Mouse (Mus musculus) heart, embryonic 15.5 days (tissue): ENCODE data around the gene Hoxa6. TPM values are rescaled to one million over a fixed set of nuclear protein-coding genes. Genes with fewer than 3 reads are reported as not detected.

ENCODE experiments used
- ATAC-seq: fragments of 200-750 bp; cut with Nextera tagmentation; replicated peaks from 2 replicates; pipeline ENCODE4 v1.8.0; 2017; ENCODE audit warnings: low read depth, moderate TSS enrichment; ENCODE audit not compliant: insufficient number of reproducible peaks, insufficient read depth, low FRiP score
- H3K27ac ChIP-seq: fragments of 300-500 bp; sonication (generic); 2 replicates; pipeline ENCODE4 v1.5.1; 2015; ENCODE audit warnings: mild to moderate bottlenecking, inconsistent platforms
- H3K27me3 ChIP-seq: fragments of 300-500 bp; sonication (generic); 2 replicates; pipeline ENCODE4 v1.6.1; 2015; ENCODE audit warnings: inconsistent platforms
- H3K36me3 ChIP-seq: fragments of 300-500 bp; sonication (generic); 2 replicates; pipeline ENCODE4 v1.6.1; 2015; ENCODE audit warnings: mild to moderate bottlenecking, inconsistent platforms
- H3K4me1 ChIP-seq: fragments of 300-500 bp; sonication (generic); replicated peaks from 2 replicates; pipeline ENCODE4 v1.6.1; 2015; ENCODE audit warnings: inconsistent platforms
- H3K4me2 ChIP-seq: fragments of 300-500 bp; sonication (generic); 2 replicates; pipeline ENCODE4 v1.6.1; 2015; ENCODE audit warnings: inconsistent platforms, mild to moderate bottlenecking, moderate library complexity
- H3K4me3 ChIP-seq: fragments of 300-500 bp; sonication (generic); 2 replicates; pipeline ENCODE4 v1.5.1; 2015; ENCODE audit warnings: mild to moderate bottlenecking, inconsistent platforms
- H3K9ac ChIP-seq: fragments of 300-500 bp; sonication (generic); 2 replicates; pipeline ENCODE4 v1.6.1; 2015; ENCODE audit warnings: mild to moderate bottlenecking, inconsistent platforms
- H3K9me3 ChIP-seq: fragments of 300-500 bp; sonication (generic); replicated peaks from 2 replicates; pipeline ENCODE4 v1.6.1; 2016; ENCODE audit warnings: inconsistent platforms
- WGBS: fragments of 180-500 bp; shearing (Covaris S2); methylation state at CpG from one replicate; pipeline ENCODE4 v1.1.7; 2015; ENCODE audit warnings: mixed read lengths; 5-methylcytosine and 5-hydroxymethylcytosine counted together
- polyA plus RNA-seq: library from polyadenylated mRNA; unstranded; fragments of >200 nt; fragmentation: Nextera tagmentation; extraction: Ambion mirVana; gene quantifications from 2 replicates; pipeline ENCODE4 v1.2.1, GENCODE M21; 2015

The Hoxa6 gene
- polyA plus RNA-seq, 1 experiment from 2014 or later: not detected

DNA sequence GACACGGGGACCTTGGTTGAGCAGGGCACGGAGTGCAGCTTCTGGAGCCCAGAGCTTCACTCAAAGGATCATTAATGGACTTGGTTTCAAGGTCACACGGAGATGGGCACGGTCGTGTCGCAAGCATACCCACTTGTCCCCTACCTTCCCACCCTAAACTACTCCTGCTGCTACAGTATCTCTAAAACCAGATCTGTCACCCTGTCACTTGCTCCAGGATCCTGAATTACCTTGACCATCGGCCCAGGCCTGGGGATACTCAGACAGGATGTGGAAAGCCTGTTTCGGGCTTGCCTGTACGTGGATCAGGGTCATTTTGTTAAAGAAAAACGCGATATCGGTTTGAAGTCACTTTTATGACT lies 1.1 kb upstream of the Hoxa6 start:
- Histone ChIP-seq H3K9ac (no peak overlapping the region), H3K4me2 (no peak overlapping the region)

DNA sequence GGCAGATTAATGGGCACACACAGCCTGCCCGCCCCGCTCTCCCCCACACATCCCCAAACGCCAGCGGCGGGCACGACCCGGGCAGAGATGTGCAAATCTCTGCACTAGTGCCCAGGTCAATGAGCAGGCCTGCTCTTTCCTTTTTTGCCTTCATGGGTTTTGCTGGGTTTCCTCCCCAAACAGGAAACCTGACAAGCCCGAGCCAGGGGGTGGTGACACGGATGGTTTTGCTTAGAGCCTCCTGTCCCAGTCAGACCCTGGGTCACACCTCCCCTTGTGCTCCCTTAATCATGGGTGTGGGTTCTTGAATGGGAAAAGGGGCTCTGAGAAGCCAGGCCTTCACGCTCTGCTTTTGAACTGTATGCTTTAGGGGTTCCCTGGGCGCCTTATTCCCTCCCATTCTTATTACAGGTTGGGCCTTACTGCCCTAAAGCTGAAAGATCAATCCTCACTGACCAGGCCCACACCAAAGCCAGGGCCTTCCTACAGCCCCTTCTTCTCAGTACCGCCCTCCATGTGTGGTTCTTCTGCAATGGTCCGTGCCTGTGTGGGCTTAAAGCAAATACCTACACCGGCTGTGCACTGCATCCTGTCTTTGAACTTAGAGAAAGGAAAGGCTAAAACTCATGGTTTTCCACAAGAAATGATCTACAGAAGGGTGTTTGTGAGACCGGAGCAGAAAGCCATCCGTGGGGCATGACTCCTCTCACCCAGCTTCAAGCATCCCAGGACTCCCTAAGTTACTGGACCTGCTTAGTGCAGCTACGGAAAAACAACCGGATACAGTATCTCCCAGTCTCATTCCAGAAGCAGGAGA lies 554 bp upstream of the Hoxa6 start:
- Histone ChIP-seq H3K27ac (no peak overlapping the region), H3K9ac (no peak overlapping the region), H3K27me3 (peaks cover 99% of the 10 kb centered on the region), H3K9me3 (no peaks in the 10 kb centered on the region), H3K4me2 (peak overlapping the region; percentile 49), H3K36me3 (no peaks in the 10 kb centered on the region), H3K4me1 (peaks cover 35% of the 10 kb centered on the region), H3K4me3 (peak overlapping the region; percentile 33)
- ATAC-seq: no peak
- 14% methylated on average over 18 of the region's 18 CpGs for WGBS

More for the DNA sequence above, 1.1 kb upstream of the Hoxa6 start:
- Histone ChIP-seq H3K9me3 (no peaks in the 10 kb centered on the region), H3K4me1 (peaks cover 29% of the 10 kb centered on the region), H3K4me3 (no peak overlapping the region), H3K36me3 (no peaks in the 10 kb centered on the region), H3K27me3 (peaks cover 99% of the 10 kb centered on the region), H3K27ac (no peak overlapping the region)
- ATAC-seq: no peak
- 20% methylated on average over 12 of the region's 12 CpGs for WGBS

DNA sequence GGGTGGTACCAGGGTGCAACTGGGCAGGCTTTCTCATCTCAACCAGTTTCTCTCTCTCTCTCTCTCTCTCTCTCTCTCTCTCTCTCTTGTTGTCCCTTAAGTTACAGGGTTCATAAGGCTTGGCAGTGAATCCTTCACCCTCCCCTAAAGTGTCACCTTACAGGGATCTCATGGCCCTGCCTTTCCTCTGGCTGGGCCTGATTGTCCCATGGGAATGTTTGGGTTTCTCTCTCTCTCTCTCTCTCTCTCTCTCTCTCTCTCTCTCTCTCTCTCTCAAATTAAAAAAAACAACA lies 892 bp downstream of the Hoxa6 start:
- H3K4me2 ChIP-seq: no peak overlapping the region
- no peaks in the 10 kb centered on the region for H3K9me3 ChIP-seq
- ATAC-seq: no peak
- no peaks in the 10 kb centered on the region for H3K36me3 ChIP-seq
- no peak overlapping the region for H3K4me3 ChIP-seq
- H3K4me1 ChIP-seq: peaks cover 36% of the 10 kb centered on the region
- H3K27me3 ChIP-seq: peaks cover 99% of the 10 kb centered on the region
- H3K27ac ChIP-seq: no peak overlapping the region
- H3K9ac ChIP-seq: no peak overlapping the region

DNA sequence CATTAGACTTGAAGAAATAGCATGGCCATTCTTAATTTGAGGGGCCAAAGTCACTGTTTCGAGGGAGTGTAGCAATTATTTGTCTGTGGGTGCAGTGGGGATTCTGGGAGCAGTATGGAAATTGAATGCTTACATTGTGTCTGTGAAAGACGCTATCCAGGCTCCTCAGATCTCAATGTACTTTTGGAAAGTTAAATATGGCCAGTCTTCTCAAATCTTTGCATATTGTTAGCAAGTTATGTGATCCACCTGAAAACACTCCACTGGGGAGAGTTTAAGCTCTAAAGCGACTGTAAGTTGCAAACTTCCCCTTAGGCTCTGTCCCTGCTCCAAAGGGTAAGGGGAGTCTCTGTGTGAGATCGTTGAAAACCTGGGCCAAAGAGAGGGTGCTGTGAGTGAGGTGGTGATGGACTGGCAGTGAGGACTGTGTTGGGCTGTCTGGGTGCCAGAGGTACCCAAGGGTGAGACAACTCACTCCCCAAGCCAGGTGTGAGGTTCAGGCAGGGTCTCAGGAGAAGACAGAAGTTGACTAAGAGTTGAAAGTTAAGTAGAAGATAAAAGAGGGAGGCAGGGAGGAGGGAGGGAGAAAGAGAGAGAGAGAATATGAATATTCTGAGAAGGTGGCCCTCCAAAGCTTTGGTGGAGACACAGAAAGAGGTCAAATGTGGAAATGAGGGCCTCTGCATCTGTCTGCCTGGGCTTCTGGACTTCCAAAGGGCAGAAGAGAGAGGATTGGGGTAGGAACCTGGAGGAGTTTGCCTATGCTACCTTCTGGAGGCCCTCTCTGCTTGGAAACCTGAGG lies 1.4 kb downstream of the Hoxa6 start:
- Histone ChIP-seq H3K4me3 (no peak overlapping the region), H3K9me3 (no peaks in the 10 kb centered on the region), H3K9ac (no peak overlapping the region), H3K27me3 (peaks cover 98% of the 10 kb centered on the region), H3K4me1 (peaks cover 33% of the 10 kb centered on the region), H3K4me2 (no peak overlapping the region), H3K27ac (no peak overlapping the region), H3K36me3 (no peaks in the 10 kb centered on the region)
- ATAC-seq: no peak
- WGBS: 21% methylated on average over 4 of the region's 4 CpGs

DNA sequence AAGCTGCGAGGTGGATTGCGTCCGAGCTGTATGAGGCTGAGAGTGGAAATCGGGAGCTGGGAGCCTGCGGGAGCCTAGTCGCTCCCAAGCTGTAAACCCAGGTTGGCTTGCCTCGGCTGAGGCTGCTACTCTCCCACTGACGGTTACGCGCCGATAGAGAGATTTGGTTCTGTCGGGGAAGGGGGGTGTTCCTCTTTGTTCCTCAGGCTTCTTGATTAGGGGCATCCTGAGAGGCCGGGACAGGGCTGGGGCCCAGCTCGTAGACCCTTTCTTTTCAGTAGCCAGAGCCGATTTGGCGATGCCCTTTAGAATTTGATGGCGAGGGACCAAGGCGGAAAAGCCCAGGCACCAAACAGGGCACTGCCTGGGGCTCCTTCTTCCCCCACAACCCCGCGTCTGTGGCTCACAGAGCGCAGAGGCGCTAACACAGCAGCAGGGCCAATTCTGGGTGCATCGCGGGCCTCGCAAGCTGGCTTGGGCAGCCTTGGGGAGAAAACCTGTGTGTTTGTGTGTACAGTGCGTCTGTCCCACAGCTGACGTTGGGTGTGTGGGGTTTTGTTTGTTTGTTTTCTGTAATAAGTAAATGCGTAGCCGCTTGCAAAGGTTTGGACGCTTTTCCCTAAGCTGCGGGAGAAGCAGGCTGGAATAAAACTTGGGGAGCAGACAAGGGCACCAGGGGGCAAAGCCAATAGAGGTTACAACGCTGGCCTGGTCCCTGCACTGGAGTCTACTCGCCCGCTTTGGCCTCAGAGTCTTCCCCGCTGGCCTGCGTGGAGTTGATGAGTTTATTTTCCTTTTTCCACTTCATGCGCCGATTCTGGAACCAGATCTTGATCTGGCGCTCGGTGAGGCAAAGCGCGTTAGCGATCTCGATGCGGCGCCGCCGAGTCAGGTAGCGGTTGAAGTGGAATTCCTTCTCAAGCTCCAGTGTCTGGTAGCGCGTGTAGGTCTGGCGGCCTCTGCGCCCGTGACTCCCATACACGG lies 2.6 kb downstream of the Hoxa6 start:
- Histone ChIP-seq H3K4me2 (0 out of 2 replicates have a peak overlapping the region, but pooled peaks have one; percentile 8), H3K27me3 (peaks cover 98% of the 10 kb centered on the region), H3K36me3 (no peaks in the 10 kb centered on the region), H3K9me3 (no peaks in the 10 kb centered on the region), H3K4me1 (peaks cover 24% of the 10 kb centered on the region), H3K9ac (no peak overlapping the region), H3K27ac (no peak overlapping the region), H3K4me3 (0 out of 2 replicates have a peak overlapping the region, but pooled peaks have one; percentile 53)
- no peak for ATAC-seq
- WGBS: 9% methylated on average over 55 of the region's 55 CpGs

DNA sequence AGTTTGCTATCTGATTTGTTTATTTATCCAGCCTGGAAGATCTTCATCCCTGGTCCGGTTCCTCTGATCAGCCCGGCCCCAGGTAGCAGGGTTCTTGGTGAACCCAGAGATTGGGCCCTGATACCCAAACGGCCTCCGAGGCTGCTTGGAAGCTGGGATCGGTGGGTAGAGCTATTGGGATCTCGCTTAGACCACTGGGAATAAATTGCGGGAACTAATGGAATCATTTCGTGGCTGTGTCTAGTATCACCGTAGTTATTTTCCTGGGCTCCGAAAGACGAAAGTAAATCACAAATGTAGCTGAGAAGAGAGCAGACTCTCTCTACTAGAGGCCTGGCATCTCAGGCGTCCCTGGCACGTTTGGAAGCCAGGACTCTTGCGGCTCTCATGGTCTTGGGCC lies 3.3 kb downstream of the Hoxa6 start:
- Histone ChIP-seq H3K9ac (no peak overlapping the region), H3K36me3 (no peaks in the 10 kb centered on the region), H3K27ac (no peak overlapping the region), H3K4me2 (0 out of 2 replicates have a peak overlapping the region, but pooled peaks have one; percentile 8), H3K27me3 (peaks cover 98% of the 10 kb centered on the region), H3K4me1 (peaks cover 24% of the 10 kb centered on the region), H3K4me3 (peak overlapping the region; percentile 53), H3K9me3 (no peaks in the 10 kb centered on the region)
- no peak for ATAC-seq
- 19% methylated on average over 14 of the region's 14 CpGs for WGBS

DNA sequence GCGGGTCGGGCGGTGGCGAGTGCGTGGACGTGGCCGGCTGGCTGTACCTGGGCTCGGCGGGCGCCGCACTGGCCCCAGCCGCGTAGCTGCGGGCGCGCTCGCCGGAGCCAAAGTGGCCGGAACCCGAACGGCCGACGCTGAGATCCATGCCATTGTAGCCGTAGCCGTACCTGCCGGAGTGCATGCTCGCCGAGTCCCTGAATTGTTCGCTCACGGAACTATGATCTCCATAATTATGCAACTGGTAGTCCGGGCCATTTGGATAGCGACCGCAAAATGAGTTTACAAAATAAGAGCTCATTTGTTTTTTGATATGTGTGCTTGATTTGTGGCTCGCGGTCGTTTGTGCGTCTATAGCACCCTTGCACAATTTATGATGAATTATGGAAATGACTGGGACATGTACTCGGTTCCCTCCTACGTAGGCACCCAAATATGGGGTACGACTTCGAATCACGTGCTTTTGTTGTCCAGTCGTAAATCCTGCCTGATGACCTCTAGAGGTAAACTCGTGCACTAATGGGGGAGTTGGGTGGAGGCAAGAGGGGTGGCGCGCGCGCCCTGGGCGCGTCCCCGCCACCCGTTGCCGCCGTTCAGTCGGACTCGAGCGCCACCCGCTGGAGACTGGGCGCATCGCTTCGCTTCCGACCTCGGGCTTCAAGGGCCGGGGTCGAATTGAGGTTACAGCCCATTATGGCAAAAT lies 4.3 kb downstream of the Hoxa6 start, which contains the start of gene Hoxa5:
TSS of gene Hoxa5 (minus strand) at position 538 of the 703 bp plus-strand sequence.
- Histone ChIP-seq H3K4me2 (peak within 1 kb of the TSS; percentile 62), H3K4me1 (peaks cover 24% of the 10 kb centered on the region), H3K9ac (peak within 1 kb of the TSS; percentile 52), H3K27ac (peak within 1 kb of the TSS; percentile 25; the same call in 1 of the 2 replicates), H3K36me3 (no peaks in the 10 kb centered on the region), H3K27me3 (peaks cover 98% of the 10 kb centered on the region), H3K9me3 (no peaks in the 10 kb centered on the region), H3K4me3 (peak within 1 kb of the TSS; percentile 53)
- ATAC-seq: no peak
- WGBS: under 1% methylated on average over 65 of the region's 65 CpGs

DNA sequence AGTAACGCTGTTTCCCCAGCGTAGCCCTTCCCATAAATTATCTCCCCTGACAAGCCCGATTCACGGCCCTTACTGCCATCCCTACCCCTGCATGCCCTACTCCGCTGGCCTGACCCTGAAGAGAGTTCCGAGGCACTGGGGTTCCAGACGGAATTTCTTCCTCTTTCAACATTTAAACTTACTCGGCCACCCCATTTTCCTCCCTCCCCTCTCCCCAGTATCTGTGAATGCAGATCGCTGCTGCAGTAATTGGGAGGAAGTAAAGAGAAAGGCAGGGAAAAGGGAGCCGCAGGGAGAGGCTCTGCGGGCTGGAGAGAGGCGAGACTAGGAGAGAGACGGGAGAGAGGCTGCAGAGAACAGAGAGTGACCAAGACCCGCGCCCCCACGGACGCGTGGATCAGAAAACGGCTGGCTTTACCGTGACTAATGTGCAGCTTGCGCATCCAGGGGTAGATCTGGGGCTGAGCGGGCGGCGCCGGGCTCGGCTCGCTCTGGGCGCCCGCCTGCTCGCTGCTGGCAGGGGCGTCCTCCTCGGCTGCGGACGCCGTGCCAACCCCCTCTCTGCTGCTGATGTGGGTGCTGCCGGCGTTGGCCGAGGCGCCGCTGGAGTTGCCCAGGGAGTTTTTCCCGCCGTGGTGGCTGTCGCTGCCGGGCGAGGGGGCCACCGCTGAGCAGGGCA lies 5.0 kb downstream of the Hoxa6 start:
- peak overlapping the region; percentile 62 for H3K4me2 ChIP-seq
- no peaks in the 10 kb centered on the region for H3K36me3 ChIP-seq
- WGBS: 2% methylated on average over 46 of the region's 46 CpGs
- peak overlapping the region; percentile 52 for H3K9ac ChIP-seq
- H3K9me3 ChIP-seq: no peaks in the 10 kb centered on the region
- peak overlapping the region; percentile 25; the same call in 1 of the 2 replicates for H3K27ac ChIP-seq
- no peak; the same call in 1 of the 2 replicates for ATAC-seq
- H3K4me3 ChIP-seq: peak overlapping the region; percentile 53
- H3K27me3 ChIP-seq: peaks cover 98% of the 10 kb centered on the region
- H3K4me1 ChIP-seq: peaks cover 19% of the 10 kb centered on the region

DNA sequence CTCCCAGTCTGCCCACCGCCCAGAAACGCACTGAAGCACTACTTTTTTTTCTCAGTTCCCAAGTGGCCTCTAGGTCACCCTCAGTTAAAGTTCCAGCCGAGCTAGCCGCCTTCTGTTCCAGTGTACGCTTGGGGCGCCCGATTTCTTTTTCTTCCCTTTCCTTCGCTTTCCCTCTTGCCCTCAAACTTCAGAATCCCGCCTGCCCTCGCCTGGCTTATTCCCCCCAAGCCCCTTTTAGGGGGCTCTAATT lies 5.5 kb downstream of the Hoxa6 start:
- Histone ChIP-seq H3K27ac (no peak overlapping the region), H3K9me3 (no peaks in the 10 kb centered on the region), H3K36me3 (no peaks in the 10 kb centered on the region), H3K27me3 (peaks cover 98% of the 10 kb centered on the region), H3K4me2 (peak overlapping the region; percentile 62), H3K4me1 (peaks cover 15% of the 10 kb centered on the region), H3K9ac (peak overlapping the region; percentile 52; the same call in 1 of the 2 replicates), H3K4me3 (peak overlapping the region; percentile 53)
- WGBS: 3% methylated on average over 10 of the region's 10 CpGs
- no peak for ATAC-seq
